Mouse (Mus musculus) cerebellum, adult 9-11 months (tissue): Measurements from ENCODE around the gene Pde6d.

ENCODE experiments used
- DNase-seq: peaks from one replicate; pipeline ENCODE4 v3.0.0; 2022

Gene Pde6d

DNA sequence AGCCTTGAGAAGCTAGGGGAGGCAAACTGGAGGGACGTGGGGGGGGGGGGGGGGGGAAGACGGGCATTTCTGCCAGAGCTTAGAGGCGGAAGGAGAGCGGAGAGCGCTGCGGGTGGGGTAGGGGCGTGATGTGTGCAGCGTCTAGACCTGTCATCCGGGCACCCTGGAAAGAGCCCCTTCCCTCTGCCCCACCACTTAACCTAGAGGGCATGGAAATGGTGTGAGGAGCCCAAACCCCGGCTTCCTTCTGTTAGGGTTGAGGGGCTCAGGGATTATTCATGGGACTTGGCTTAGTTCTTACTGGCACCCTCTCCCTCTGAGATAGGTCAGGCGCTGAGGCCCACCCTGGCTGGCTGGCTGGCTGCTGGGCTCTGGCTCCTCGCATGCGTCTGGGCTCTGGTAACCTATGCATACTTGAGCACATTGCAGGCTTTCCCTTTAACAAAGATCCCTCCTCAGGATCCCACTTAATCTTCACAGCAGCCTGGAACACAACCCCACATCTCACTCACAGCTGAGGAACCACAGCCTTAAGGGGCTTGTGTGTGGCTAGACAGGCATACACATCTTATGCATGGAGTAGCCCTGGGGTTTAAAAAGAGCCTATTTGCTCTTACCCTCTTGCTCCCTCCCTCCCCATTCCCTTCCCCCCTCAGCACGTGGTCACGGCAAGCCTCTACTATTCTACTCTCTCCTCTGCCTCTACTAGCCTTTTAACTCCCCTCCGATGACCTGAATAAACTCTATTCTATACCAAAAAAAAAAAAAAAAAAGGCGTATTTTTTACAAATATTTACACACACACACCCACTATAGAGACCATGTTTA is 80.0 kb downstream of the Pde6d start:
- peak; percentile 61 for DNase-seq

GRCm38 (mm10) chr1:86501559-86501958 is 80.9 kb downstream of the Pde6d start:
- DNase-seq, result peak; percentile 93

DNA sequence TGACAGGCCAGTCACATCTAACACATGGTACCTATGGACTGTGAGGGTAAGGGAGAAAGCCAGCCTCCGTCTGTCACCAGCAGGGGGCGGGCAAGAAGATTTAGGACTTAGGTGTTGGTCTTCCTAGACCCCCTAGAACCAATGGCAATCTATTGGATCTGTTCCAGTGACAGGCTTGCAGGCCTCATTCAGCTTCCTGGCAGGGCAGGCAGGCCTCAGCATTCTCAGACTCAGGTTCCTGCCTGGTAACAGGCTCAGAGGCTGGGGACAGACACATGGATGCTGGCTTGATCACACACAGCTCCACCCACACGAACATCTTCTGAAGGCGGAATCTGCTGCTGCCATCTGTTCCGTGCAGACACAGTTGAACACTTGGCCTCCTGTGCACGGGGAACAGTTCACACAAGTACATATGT is 81.3 kb downstream of the Pde6d start:
- DNase-seq, result peak; percentile 80

- DNase-seq, result no peak
Observed at GRCm38 (mm10) chr1:86500681-86501080, 81.7 kb downstream of the Pde6d start.

DNA sequence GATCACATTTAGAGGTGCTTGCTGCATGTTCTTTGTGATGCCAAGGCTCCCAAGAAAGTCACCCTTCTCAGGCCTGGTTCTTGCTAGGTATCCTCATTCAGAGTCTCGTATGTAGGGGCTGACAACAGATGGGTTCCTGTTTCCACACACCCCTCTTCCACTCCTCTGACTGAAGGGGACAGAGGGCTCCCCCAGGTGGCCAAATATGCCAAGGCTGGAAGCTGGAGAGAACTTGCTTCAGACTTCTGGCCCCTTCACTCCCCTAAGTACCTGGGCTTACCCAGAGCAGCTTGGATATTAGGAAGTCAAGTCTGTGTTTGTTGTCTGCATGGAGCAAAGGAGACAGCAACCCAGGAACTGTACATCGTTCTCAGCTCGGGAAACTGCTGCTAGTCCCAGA is 82.5 kb downstream of the Pde6d start:
- peak; percentile 61 for DNase-seq

- DNase-seq, result peak; percentile 41
Observed at GRCm38 (mm10) chr1:86498611-86499010, 83.8 kb downstream of the Pde6d start.

GRCm38 (mm10) chr1:86497986-86498385 is 84.4 kb downstream of the Pde6d start:
- no peak for DNase-seq

DNA sequence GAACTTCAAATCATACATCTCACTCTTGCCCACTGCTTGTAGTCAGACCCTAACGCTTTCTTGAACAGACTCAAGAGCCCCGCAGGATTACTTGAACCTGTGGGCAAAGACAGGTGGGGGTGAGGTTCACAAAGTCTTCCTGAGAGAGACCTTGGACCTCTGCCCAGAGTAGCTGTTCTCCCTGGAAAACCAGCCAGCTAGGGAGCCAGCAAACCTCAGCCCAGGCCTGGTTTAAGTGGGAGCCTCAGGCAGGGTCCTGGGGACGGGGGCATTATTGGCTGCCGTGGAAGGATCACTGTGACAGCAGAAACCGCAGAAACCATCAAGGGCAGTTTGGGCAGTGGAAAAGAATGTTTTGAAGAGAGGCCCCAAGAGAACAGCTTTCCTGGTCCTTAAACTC is 85.1 kb downstream of the Pde6d start:
- peak; percentile 30 for DNase-seq

GRCm38 (mm10) chr1:86496340-86496739 is 86.1 kb downstream of the Pde6d start:
- DNase-seq, result no peak

DNA sequence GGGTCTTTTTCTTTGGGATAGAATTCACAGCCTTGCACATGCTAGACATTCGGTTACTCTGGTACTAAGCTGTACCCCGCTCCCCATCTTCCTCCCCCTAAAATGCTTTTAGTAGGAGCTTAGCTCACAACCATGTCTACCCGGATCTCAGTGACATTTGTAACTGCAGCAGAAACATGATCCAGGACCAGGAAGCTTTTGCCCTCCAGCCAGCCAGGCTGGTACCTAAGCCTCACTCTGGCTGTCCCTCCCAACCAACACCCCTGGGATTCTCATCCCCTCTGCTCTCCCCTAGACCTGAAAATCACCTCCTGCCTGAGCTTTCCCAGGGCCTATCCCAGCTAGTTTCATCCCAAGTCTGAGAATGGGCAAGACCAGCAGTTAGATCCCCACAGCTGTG is 88.6 kb downstream of the Pde6d start:
- no peak for DNase-seq
